ENCODE assay signal across 25 mouse cellular contexts in the genomic region with DNA sequence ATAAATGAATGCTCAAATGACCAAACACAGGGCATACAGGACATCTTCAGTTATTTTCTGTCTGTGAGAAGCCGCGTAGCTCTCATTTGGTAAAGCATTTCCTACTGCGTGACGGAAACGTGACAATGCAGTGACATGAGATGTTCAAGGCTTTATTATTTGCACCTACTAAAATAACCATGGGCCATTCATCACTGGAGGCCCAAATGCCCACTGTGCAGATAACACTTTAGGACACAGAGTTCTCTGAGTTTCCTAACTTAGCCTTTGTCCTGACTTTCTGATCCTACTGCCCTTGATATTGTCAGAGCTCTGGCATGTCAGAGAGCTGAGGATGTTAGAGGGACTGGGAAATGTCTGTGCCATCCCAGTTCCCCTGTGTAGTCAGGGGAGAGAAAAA.
DNase-seq lines count a peak whose midpoint lies in the region; ATAC-seq and TF ChIP-seq lines count a peak whose summit lies in the region.
"Had no signal": no experiment of that assay in that cellular context is flagged by ENCODE, and none has a peak within 500 bp of the region (broad histone marks: within the 10 kb centered on the region; RNA-seq: fewer than 3 reads in every experiment).

No protein-coding gene starts in this region.

- H3K4me1 ChIP-seq in heart, postnatal 0 days (ENCODE audit: control insufficient read depth, insufficient read depth) = peaks cover 9% of the 10 kb centered on the region; the same call in 1 of the 2 replicates
- H3K4me1 ChIP-seq in liver, adult 2 months (ENCODE audit: control insufficient read depth, insufficient read depth, low read length) = peaks cover 13% of the 10 kb centered on the region
- H3K4me1 ChIP-seq in liver, embryonic 12.5 days = no peaks in the 10 kb centered on the region
- H3K4me1 ChIP-seq: forebrain, embryonic 13.5 days had no signal

- H3K9me3 ChIP-seq in heart, postnatal 0 days (replicated peaks; ENCODE audit: control insufficient read depth, low read length) = no peaks in the 10 kb centered on the region
- no peaks in the 10 kb centered on the region for H3K9me3 ChIP-seq in liver, embryonic 12.5 days (replicated peaks)
- H3K9me3 ChIP-seq: forebrain, embryonic 13.5 days; heart, embryonic 13.5 days; limb, embryonic 12.5 days had no signal

- no peak overlapping the region for H3K4me2 ChIP-seq in heart, postnatal 0 days (ENCODE audit: low read depth, low read length)
- H3K4me2 ChIP-seq in liver, embryonic 12.5 days = no peak overlapping the region
- H3K4me2 ChIP-seq: forebrain, embryonic 13.5 days; heart, embryonic 13.5 days; hindbrain, embryonic 14.5 days; limb, embryonic 12.5 days; liver, embryonic 11.5 days; midbrain, embryonic 11.5 days had no signal

- no peaks in the 10 kb centered on the region for H3K27me3 ChIP-seq in heart, postnatal 0 days (ENCODE audit: control insufficient read depth, insufficient read depth, low read length)
- H3K27me3 ChIP-seq in liver, adult 2 months (ENCODE audit: control insufficient read depth, insufficient read depth, low read length) = no peaks in the 10 kb centered on the region
- H3K27me3 ChIP-seq in liver, embryonic 12.5 days (replicated peaks) = no peaks in the 10 kb centered on the region
- H3K27me3 ChIP-seq: forebrain, embryonic 13.5 days; heart, embryonic 13.5 days; limb, embryonic 12.5 days had no signal

- no peak for TF ChIP-seq CTCF in heart, postnatal 0 days (IDR thresholded peaks at IDR 0.05; ENCODE audit: low read depth)
- no peak for TF ChIP-seq CTCF in liver, adult 2 months (IDR thresholded peaks at IDR 0.05; ENCODE audit: low read depth, low read length)

- TF ChIP-seq EP300 in heart, postnatal 0 days (IDR thresholded peaks at IDR 0.05; ENCODE audit: low read depth) = no peak

- ATAC-seq in heart, postnatal 0 days (ENCODE audit: insufficient read depth, low read depth) = peak; percentile 80
- ATAC-seq in liver, embryonic 12.5 days = no peak
- ATAC-seq: CD4-positive, CD25-positive, alpha-beta regulatory T cell, adult 4 months; forebrain, embryonic 13.5 days; intestine, postnatal 0 days; liver, postnatal 0 days; midbrain, embryonic 16.5 days had no signal

- intact Hi-C loops in heart, postnatal 25 days (cut with DNase I) = no loop called here

- no peak overlapping the region for H3K4me3 ChIP-seq in heart, postnatal 0 days (ENCODE audit: low read depth, low read length)
- H3K4me3 ChIP-seq in liver, adult 2 months (ENCODE audit: insufficient read depth, low read depth, low read length) = no peak overlapping the region
- no peak overlapping the region for H3K4me3 ChIP-seq in liver, embryonic 12.5 days
- H3K4me3 ChIP-seq: forebrain, embryonic 13.5 days; heart, embryonic 13.5 days; limb, embryonic 12.5 days had no signal

- H3K27ac ChIP-seq in heart, postnatal 0 days (ENCODE audit: low read depth) = peak overlapping the region; percentile 47
- H3K27ac ChIP-seq in liver, adult 2 months (replicated peaks; ENCODE audit: insufficient read depth, low read depth, low read length) = peak overlapping the region; percentile 31
- no peak overlapping the region for H3K27ac ChIP-seq in liver, embryonic 12.5 days
- H3K27ac ChIP-seq: forebrain, embryonic 13.5 days; heart, embryonic 13.5 days; hindbrain, embryonic 14.5 days; limb, embryonic 12.5 days had no signal

- H3K9ac ChIP-seq in heart, postnatal 0 days (replicated peaks; ENCODE audit: low read depth, low read length) = no peak overlapping the region
- H3K9ac ChIP-seq in liver, adult 2 months (ENCODE audit: low read depth, low read length) = no peak overlapping the region
- H3K9ac ChIP-seq in liver, embryonic 12.5 days = no peak overlapping the region
- H3K9ac ChIP-seq: forebrain, embryonic 13.5 days; heart, embryonic 13.5 days; hindbrain, embryonic 14.5 days; limb, embryonic 12.5 days; liver, postnatal 0 days had no signal

- no peaks in the 10 kb centered on the region for H3K36me3 ChIP-seq in heart, postnatal 0 days (replicated peaks; ENCODE audit: control insufficient read depth, insufficient read depth, low read length)
- H3K36me3 ChIP-seq in liver, adult 2 months (ENCODE audit: control insufficient read depth, insufficient read depth, low read length) = peaks cover 20% of the 10 kb centered on the region
- no peaks in the 10 kb centered on the region for H3K36me3 ChIP-seq in liver, embryonic 12.5 days
- H3K36me3 ChIP-seq: heart, embryonic 13.5 days; limb, embryonic 12.5 days had no signal

- DNase-seq in adrenal gland, postnatal 14 days = peak; percentile 17
- no peak for DNase-seq in adrenal gland, postnatal 4 days (ENCODE audit: low spot score in 2 of 2)
- peak; percentile 14 for DNase-seq in heart, postnatal 0 days (ENCODE audit: low spot score)
- no peak for DNase-seq in heart, postnatal 25 days (ENCODE audit: low spot score)
- peak; percentile 85 for DNase-seq in liver, adult 2 months (ENCODE audit: extremely low read depth, low read depth, low spot score)
- DNase-seq in testis, postnatal 14 days (ENCODE audit: low spot score) = no peak
- DNase-seq: cerebellum, adult 2 months; cerebellum, postnatal 25 days; gastrocnemius, postnatal 10 days; liver, postnatal 0 days; lung, postnatal 36 days; right cerebral cortex, adult 18-20 months; spleen, adult 18-20 months; thymus, adult 2 months; thymus, postnatal 36 days had no signal

- no peaks in the 10 kb centered on the region for H3K79me2 ChIP-seq in liver, adult 2 months (ENCODE audit: control insufficient read depth, insufficient read depth, low read length)

- 42% methylated on average over 5 of the region's 5 CpGs for WGBS in heart, postnatal 0 days
- 81% methylated on average over 5 of the region's 5 CpGs for WGBS in liver, adult 2 months
- 77% methylated on average over 5 of the region's 5 CpGs for WGBS in liver, embryonic 12.5 days (ENCODE audit: insufficient replicate concordance)

- TF ChIP-seq POLR2A in liver, adult 2 months (IDR thresholded peaks at IDR 0.05; ENCODE audit: extremely low read depth, insufficient read depth, low read length) = no peak

Comparison
In these comparisons a context has a peak if more than half of its experiments do, and no peak if none do; other contexts are left out.
1. DNase-seq: peak in adrenal gland, postnatal 14 days (single experiment), heart, postnatal 0 days (single experiment) and liver, adult 2 months (single experiment); none in adrenal gland, postnatal 4 days (0 of 2), heart, postnatal 25 days (single experiment) and testis, postnatal 14 days (single experiment).